Mouse (Mus musculus) heart, postnatal 0 days (tissue): Measurements from ENCODE around the gene Thap8. TPM values are rescaled to one million over a fixed set of nuclear protein-coding genes. Genes with fewer than 3 reads are reported as not detected.
A peak's percentile ranks its signal among the peaks of the same experiment; 100 is the strongest.

Experiments used
- ATAC-seq: fragments of 200-750 bp; cut with Nextera tagmentation; 2 replicates; pipeline ENCODE4 v1.8.0; 2017; ENCODE audit warnings: low read depth, moderate number of reproducible peaks, moderate library complexity; ENCODE audit not compliant: insufficient read depth
- DNase-seq: peaks from one replicate; pipeline ENCODE4 v3.0.0-alpha.2; 2016; ENCODE audit warnings: low spot score
- H3K27ac ChIP-seq: fragments of 300-500 bp; sonication (generic); 2 replicates; pipeline ENCODE4 v1.5.1; 2014; ENCODE audit warnings: low read depth, mild to moderate bottlenecking
- H3K27me3 ChIP-seq: fragments of 300-500 bp; sonication (generic); 2 replicates; pipeline ENCODE4 v1.6.1; 2014; ENCODE audit warnings: low read length, mixed read lengths; ENCODE audit not compliant: control insufficient read depth, insufficient read depth
- H3K36me3 ChIP-seq: fragments of 300-500 bp; sonication (generic); replicated peaks from 2 replicates; pipeline ENCODE4 v1.6.1; 2014; ENCODE audit warnings: low read length, mixed read lengths; ENCODE audit not compliant: control insufficient read depth, insufficient read depth
- H3K4me1 ChIP-seq: fragments of 300-500 bp; sonication (generic); 2 replicates; pipeline ENCODE4 v1.6.1; 2014; ENCODE audit warnings: antibody characterized with exemption; ENCODE audit not compliant: control insufficient read depth, insufficient read depth
- H3K4me2 ChIP-seq: fragments of 300-500 bp; sonication (generic); 2 replicates; pipeline ENCODE4 v1.6.1; 2014; ENCODE audit warnings: low read depth, mild to moderate bottlenecking, low read length, moderate library complexity
- H3K4me3 ChIP-seq: fragments of 300-500 bp; sonication (generic); 2 replicates; pipeline ENCODE4 v1.5.1; 2014; ENCODE audit warnings: low read depth, low read length
- H3K9ac ChIP-seq: fragments of 300-500 bp; sonication (generic); replicated peaks from 2 replicates; pipeline ENCODE4 v1.6.1; 2014; ENCODE audit warnings: low read depth, low read length, mixed read lengths
- H3K9me3 ChIP-seq: fragments of 300-500 bp; sonication (generic); replicated peaks from 2 replicates; pipeline ENCODE4 v1.6.1; 2016; ENCODE audit warnings: low read length; ENCODE audit not compliant: control insufficient read depth
- CTCF ChIP-seq: IDR thresholded peaks from 2 replicates; pipeline ENCODE4 v1.5.1; 2016; ENCODE audit warnings: antibody characterized with exemption, control low read depth, low read depth
- EP300 ChIP-seq: IDR thresholded peaks from 2 replicates; pipeline ENCODE4 v1.6.1; 2016; ENCODE audit warnings: antibody characterized with exemption, low read depth
- WGBS: fragments of 180-500 bp; shearing (Covaris S2); extraction: QIAGEN DNeasy Blood & Tissue Kit; methylation state at CpG from one replicate; pipeline ENCODE4 v1.1.7; 2014; 5-methylcytosine and 5-hydroxymethylcytosine counted together
- polyA plus RNA-seq: library from polyadenylated mRNA; unstranded; fragments of >200 nt; fragmentation: Nextera tagmentation; extraction: Ambion mirVana; gene quantifications from 2 replicates; pipeline ENCODE4 v1.2.1, GENCODE M21; 2015
- total RNA-seq: library from RNA; depleted of rRNA; stranded (reverse); fragments of >200 nt; gene quantifications from 2 replicates; pipeline ENCODE4 v1.2.3, GENCODE M21; 2014; ENCODE audit warnings: low replicate concordance; rRNA removed

Thap8 gene
- not detected in 2 replicates for total RNA-seq
- 0.33 and 0.41 TPM in 2 replicates for polyA plus RNA-seq

DNA sequence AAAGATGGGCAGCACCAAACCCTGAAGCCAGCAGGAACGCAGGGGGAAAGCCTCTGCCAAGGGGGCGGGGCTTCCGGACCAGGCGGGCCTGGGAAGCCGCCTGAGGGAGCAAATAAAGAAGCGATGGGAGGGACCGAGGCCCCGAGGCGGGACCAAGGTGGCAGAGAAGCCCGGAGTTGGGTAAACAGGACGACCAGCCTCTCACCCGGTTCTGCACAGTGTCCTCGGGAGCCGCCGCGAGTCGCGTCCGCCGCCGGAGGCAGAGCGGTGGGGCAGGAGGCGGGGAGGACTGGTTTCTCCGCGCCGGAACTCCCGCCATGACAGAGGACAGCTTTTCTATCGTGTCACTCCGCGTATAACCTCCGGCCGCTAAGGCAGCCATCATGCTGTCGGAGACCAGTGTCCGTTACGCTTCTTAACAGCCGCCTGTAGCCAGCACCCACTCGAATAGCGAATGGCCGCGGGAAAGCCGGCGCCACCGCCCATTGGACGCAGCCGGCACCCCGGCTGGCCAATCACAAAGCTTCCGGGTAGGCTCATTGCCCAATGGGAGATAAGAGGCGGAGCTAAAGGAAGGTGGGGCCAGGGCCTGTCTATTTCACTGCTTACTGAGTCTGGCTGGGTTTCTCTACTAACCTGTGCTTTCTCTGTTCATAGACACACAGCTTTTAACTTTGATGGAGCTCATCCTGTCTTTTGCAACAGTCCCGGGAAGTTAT is at the start of gene Thap8, which contains the start of gene Wdr62:
Thap8 (plus strand) TSS at position 144 of the 719 bp plus-strand sequence.
Wdr62 (minus strand) TSS at position 469 of the 719 bp plus-strand sequence.
- ATAC-seq (peak; percentile 96), DNase-seq (peak; percentile 96)
- H3K27ac ChIP-seq, result peak within 1 kb of the TSS; percentile 98
- H3K4me3 ChIP-seq, result peak within 1 kb of the TSS; percentile 77
- WGBS, result under 1% methylated on average over 49 of the region's 49 CpGs
- H3K9me3 ChIP-seq, result no peaks in the 10 kb centered on the region
- H3K4me2 ChIP-seq, result peak within 1 kb of the TSS; percentile 82
- H3K9ac ChIP-seq, result peak within 1 kb of the TSS; percentile 51
- H3K27me3 ChIP-seq, result no peaks in the 10 kb centered on the region
- TF ChIP-seq EP300, result no peak; the same call in none of the 2 replicates
- no peak for TF ChIP-seq CTCF
- H3K36me3 ChIP-seq, result no peaks in the 10 kb centered on the region
- peaks cover 5% of the 10 kb centered on the region for H3K4me1 ChIP-seq

- Histone ChIP-seq H3K9ac (peak overlapping the region; percentile 36), H3K27me3 (no peaks in the 10 kb centered on the region), H3K36me3 (peaks cover 22% of the 10 kb centered on the region), H3K4me2 (peak overlapping the region; percentile 72), H3K4me3 (peak overlapping the region; percentile 64), H3K4me1 (peaks cover 9% of the 10 kb centered on the region), H3K9me3 (no peaks in the 10 kb centered on the region), H3K27ac (no peak overlapping the region)
- ATAC-seq (no peak), DNase-seq (no peak)
- under 1% methylated on average over 16 of the region's 16 CpGs for WGBS
- TF ChIP-seq EP300, result no peak
- TF ChIP-seq CTCF, result no peak
Observed at GRCm38 (mm10) chr7:30231328-30231668, 48.6 kb upstream of the Thap8 start.

DNA sequence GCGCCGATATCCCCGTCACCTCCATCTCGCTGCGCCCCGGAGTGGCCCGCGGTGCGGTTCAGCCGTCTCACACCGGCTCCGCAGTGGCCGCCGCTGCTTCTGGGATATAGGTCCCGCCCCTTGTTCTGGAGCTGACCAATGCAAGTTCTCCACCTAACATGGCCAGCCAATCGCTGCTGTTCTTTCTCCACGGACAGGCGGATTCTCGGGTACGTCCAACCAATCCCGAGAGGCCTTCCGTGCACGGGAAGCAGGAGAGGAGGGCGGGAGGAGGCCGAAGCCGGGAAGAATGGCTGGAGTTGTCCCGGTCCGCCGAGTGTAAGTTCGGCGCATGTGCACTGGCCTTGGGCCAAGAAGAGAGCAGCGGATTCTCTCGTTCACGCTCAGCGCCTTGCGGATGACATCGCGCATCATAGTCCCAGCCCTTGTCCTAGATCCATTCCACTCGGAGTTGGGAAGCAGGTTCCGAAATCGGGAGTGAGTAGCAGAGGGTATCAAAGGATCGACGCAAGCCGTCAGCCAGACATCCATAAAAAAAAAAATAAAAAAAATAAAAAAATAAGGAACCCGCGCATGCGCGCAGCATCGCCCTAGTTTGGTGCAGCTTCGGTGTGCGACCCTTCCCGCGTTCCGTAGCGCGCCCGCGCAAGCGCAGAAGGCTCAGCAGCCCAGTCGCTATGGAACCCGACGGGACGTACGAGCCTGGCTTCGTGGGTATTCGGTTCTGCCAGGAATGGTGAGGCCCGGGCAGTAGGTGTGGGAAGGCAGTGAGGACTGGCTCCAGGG is 48.0 kb upstream of the Thap8 start, which contains the start of the genes Polr2i and Tbcb:
Polr2i (plus strand) TSS at position 280 of the 786 bp plus-strand sequence.
Tbcb (minus strand) TSS at position 604 of the 786 bp plus-strand sequence.
- Histone ChIP-seq H3K4me1 (peaks cover 9% of the 10 kb centered on the region), H3K9ac (peak within 1 kb of the TSS; percentile 58), H3K9me3 (no peaks in the 10 kb centered on the region), H3K27ac (peak within 1 kb of the TSS; percentile 82), H3K4me3 (peak within 1 kb of the TSS; percentile 64), H3K36me3 (peaks cover 17% of the 10 kb centered on the region), H3K27me3 (no peaks in the 10 kb centered on the region), H3K4me2 (peak within 1 kb of the TSS; percentile 76)
- peak; percentile 95 for ATAC-seq
- TF ChIP-seq CTCF (no peak), EP300 (peak; percentile 90)
- under 1% methylated on average over 67 of the region's 67 CpGs for WGBS
- DNase-seq, result peak; percentile 99

DNA sequence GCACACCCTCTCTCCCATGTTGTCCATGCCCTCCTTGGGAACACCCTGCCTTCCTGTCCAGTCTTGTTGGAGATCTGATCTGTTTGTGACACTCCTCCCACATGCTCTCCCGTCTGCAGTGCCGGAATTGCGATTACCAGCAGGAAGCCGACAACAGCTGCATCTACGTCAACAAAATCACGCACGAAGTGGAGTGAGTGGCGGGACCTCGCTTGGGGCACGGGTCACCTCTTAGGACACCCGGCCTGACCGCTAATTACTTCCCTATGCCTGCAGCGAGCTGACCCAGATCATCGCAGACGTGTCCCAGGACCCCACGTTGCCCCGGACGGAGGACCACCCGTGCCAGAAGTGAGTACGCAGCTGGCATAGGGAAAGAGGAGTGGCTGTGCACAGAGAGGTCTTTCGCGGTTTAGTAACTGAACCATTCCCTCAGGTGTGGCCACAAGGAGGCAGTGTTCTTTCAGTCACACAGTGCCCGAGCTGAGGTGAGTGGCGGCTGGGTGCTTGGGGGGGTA is 47.2 kb upstream of the Thap8 start:
- 3% methylated on average over 24 of the region's 24 CpGs for WGBS
- peaks cover 14% of the 10 kb centered on the region for H3K36me3 ChIP-seq

DNA sequence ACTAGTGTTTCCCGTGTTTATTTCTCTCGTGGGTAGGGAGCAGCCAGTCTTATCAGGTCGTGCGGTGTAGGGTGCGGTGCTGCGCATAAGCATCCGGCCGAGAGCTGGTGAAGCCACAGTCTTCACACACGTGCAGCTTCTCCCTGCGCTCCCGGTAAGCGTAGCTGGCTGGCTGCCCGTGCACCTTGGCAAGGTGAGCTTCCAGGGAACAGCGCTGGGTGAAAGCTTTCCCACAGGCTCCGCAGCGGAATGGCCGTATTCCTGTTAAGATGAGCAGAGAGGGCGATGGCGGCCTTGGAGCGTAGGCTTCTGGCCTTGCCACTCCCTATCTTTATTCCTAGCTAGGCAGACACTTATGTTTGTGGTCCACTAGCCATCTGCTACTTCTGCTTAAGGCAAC is 46.5 kb upstream of the Thap8 start:
- Histone ChIP-seq H3K27me3 (no peaks in the 10 kb centered on the region), H3K9ac (no peak overlapping the region), H3K9me3 (no peaks in the 10 kb centered on the region), H3K4me2 (no peak overlapping the region), H3K27ac (no peak overlapping the region), H3K36me3 (peaks cover 14% of the 10 kb centered on the region), H3K4me3 (no peak overlapping the region), H3K4me1 (peaks cover 9% of the 10 kb centered on the region)
- ATAC-seq, result no peak
- no peak for TF ChIP-seq CTCF
- TF ChIP-seq EP300, result no peak
- 87% methylated on average over 20 of the region's 20 CpGs for WGBS
- no peak for DNase-seq

More for the DNA sequence above, 47.2 kb upstream of the Thap8 start:
- H3K4me3 ChIP-seq, result peak overlapping the region; percentile 64
- peak; percentile 14; the same call in 1 of the 2 replicates for ATAC-seq
- TF ChIP-seq CTCF (peak; percentile 55), EP300 (no peak)
- peak overlapping the region; percentile 76 for H3K4me2 ChIP-seq
- H3K27ac ChIP-seq, result peak overlapping the region; percentile 82
- no peaks in the 10 kb centered on the region for H3K9me3 ChIP-seq
- peak; percentile 67 for DNase-seq
- peak overlapping the region; percentile 58 for H3K9ac ChIP-seq
- H3K27me3 ChIP-seq, result no peaks in the 10 kb centered on the region
- peaks cover 9% of the 10 kb centered on the region for H3K4me1 ChIP-seq
